Mouse (Mus musculus): ENCODE data around the gene Fezf2.

Fezf2 gene

DNA sequence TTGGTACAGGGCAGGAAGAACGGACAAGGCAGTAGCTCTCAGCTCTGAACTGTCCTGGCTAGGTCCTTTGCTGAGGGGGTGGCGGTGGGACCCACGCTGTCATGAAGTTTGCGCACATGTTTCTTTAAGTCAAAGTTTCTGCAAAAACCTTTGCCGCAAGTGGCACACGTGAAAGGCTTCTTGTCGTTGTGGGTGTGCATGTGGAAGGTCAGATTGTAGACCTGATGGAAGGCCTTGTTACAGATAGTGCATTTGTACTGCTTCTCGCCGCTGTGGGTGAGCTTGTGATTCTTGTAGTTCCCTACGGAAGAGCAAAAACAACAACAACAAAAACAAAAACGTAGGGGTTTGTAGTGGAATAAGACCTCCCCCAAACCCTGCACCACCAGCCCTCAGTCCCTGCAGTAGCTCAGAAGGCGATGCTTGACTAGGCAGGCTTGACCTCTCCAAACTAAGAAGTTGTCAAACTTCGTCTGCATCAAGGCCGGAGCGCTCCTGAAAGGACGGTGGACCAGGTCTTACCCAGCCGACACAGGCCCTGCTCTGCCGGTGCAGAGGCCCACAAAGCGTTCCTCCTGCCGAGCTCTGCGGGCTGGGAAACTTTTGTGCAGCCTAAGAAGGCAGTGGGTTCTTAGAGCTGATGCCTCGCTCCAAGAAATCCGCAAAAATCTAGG is 5.4 kb downstream of the Fezf2 start:
- no peak for DNase-seq (ENCODE audit: low spot score in 2 of 2)

DNA sequence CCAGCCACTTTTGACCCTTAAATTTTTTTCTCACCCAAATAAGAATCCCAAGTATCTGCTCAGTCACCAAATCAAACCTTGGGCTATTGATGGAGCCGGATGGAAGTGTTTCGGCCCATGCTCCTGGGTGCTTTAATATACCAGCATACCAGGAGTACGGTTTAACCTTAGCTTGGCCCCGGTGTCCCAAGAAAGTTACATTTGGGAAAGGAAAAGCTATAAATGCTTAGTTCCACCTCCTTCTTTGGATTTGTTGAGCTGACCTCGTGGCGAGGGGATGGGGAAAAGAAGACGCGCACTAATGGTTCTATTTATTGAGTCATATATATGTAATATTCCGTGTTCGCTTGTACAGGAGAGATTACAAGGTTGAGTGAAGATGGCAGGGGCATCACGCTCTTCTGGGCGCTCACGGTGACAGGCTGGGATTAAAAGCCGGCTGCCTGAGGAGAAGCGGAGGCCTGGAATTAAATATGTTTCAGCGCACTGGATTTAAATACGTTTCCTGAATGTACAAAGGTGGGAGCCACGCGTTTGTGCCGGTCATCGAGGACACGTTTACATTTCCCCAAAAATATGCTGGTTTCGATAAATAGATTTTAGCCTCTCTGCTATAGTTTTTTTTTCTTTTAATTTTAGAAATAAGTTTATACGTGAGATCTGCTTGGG is 6.1 kb downstream of the Fezf2 start:
- no peak for DNase-seq (ENCODE audit: low spot score in 2 of 2)

DNA sequence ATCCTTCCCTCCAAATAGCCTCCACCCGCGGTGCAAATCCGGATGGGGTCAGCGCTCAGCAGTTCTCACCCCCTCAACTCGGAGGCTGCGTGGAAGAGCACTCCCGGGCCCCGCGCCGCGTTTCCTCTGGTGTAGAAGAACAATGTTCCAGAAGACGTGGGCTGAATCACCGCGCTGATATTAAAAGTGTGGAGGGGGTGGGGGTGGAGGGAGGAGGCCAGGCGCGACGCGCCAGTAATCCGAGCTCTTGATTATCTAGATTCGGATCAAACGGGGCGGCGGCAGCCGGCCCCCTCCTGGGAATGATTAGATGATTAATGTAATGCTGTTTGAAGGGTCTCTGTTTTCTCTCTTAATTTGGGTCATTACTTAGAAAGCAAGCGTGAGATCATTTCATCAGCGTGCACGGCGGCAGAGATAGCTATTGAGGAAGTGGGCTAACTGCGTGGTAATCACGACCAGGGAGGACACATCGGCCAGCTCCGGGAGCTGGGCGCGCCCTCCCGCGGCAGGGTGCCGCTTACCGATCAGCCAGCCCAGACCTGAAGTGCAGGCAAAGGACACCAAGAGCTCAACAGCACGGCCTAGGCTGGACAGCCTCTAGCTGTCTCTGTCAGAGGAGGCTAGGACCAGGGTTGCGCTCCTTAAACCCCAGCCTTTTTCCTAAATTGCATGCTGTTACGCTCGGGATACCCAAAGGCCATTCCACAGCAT is 6.8 kb downstream of the Fezf2 start:
- no peak for DNase-seq (ENCODE audit: low spot score in 2 of 2)

DNA sequence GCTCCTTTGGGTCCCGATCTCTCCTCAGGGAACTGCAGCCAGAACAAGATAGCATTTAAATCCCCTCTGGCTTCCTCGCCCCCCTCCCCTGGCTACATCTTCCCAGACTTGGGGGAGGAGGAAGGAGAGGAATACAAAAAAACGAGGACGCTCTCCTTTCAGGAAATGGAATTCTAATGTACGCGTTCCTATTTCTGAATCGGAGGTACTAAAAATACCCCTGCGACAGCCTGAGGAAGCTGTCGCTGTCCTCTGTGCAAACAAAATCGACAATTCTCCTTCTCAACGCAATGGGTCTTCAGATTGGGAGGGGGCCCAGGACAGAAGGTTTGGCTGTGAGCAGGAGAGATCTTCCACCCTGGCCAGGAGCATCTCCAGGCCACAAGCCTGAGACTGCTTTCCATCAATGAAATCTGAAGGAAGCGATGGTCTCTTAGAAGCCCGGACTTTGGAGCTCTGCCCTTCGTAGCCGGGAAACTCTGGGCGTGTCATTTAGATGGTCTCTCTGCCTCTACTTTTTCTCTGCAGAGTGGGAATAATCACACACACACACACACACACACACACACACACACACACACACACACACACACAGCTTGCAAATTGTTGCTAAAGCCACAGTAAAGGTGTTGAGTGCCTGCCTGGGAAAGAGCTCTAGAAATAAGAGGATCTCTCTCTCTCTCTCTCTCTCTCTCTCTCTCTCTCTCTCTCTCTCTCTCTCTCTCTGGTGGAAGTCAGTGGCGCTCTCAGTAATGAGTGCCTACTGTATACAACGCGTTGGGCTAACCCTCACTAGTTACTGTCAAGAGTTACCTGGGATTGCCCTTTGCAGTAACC is 7.5 kb downstream of the Fezf2 start:
- no peak for DNase-seq (ENCODE audit: low spot score in 2 of 2)

DNA sequence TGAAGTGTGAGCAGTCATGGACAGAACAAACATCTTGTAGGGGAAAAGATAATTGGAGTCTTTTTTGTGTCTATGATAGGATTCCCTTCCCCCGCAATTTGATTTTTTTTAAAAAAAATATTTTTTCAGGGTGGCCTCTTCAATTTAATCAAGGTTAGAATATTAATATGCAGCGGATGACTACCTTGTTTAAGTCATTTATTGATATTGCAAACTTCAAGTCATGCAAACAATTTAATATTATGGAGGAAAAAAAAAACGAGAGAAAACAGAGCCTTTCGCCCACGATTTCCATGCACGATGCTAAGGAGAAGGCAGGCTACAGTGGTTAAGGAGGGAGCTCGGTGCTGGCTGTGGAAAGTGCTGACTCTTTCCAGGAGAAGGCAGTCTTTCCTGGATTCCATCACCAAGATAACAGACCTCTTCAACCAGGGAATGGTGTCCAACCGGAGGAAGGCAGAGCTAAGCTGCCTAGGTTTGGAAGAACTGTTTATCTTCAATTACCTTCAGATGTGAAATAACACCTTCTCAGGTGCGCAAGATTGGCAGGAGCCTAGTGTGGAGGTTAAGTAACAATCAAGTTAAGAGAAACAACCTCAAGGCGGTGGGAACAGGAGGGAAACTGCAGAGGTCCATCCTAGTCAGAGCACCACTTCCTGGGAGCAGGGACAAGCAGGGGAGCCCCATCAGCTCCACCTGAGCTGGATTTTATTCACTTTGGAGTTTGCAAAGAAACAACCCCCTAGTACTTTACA is 9.0 kb downstream of the Fezf2 start:
- DNase-seq (ENCODE audit: low spot score in 2 of 2) = no peak

GRCm38 (mm10) chr14:12337998-12338809 is 9.8 kb downstream of the Fezf2 start:
- DNase-seq (ENCODE audit: low spot score in 2 of 2) = no peak

GRCm38 (mm10) chr14:12337421-12337997 is 10.5 kb downstream of the Fezf2 start:
- peak in 1 of 2 experiments; percentile 40 for DNase-seq (ENCODE audit: low spot score in 2 of 2)

DNA sequence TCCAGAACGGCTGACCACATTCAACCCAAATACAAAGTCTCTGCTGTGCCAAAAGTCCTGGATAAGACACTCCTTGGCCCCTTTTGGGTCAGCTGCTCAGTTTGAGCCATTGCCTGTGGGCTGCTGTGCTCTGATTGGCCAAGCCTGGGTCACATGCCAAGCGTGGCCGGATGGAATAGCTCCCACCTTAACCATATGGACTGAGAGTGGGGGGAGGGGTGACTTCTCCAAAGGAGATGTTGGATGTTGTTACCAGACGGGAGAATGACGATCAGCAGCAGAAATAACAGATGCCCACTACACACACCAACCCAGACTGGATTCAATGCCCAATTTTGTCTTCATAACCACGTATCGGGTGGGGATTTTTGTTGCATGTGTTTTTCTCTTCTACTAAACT is 13.1 kb downstream of the Fezf2 start:
- DNase-seq (ENCODE audit: low spot score in 2 of 2) = no peak

DNA sequence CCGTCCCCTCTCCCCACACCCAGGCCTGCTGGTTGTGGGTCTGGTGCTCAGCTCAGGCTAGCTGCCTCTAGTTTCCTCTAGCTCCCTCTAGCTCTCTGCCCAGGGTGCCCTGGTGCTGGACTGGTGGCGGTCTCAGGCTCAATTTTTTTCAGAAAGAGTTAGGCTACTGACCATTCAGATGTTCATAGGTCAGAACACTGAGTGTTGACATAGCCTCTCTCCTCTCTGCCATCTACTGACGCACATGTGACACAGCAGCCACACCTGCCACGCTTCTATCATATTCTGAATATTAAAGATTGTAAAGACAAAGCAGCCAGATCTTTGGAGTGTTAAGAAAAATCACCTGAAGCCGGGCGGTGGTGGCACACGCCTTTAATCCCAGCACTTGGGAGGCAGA is 14.4 kb downstream of the Fezf2 start:
- DNase-seq (ENCODE audit: low spot score in 2 of 2) = no peak

DNA sequence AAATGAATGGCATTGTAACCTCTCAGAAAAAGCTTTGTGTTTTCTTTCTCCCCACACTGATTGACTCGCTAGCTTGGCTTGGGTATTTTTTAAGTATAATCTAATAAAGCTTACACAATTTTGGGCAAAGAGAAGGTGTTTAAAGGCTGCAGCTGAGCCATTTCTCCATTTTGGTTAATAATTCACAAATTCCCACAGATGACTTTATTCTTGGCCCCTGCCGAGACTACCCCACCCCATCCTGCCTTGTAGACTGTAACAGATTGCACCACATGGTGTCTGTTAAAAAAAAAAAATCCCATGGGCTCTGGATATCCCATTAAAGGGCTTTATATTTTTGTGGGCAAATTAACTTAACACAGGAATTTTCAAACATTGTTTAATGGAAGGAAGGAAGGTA is 44.9 kb downstream of the Fezf2 start:
- no peak for DNase-seq (ENCODE audit: low spot score in 2 of 2)

- DNase-seq (ENCODE audit: low spot score in 2 of 2) = peak in 1 of 2 experiments; percentile 18
Measured at GRCm38 (mm10) chr14:12300677-12301076, 47.3 kb downstream of the Fezf2 start.

DNA sequence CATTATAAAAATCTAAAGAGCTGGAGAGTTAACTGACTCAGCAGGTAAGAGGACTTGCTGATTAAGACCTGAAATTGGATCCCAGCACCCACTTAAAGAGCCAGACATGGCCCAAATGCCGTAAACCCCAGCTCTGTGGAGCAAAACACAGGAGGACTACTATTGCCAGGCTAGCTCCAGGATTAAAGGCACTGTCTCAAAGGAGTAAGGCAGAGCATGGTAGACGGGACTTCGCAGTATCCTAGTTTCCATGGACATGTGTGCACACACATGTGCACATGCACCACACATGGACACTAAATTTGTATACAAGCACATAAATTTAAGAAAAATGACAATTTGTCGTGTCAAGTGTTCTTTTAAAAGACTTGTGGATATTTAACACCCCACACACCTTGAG is 47.7 kb downstream of the Fezf2 start:
- DNase-seq (ENCODE audit: low spot score in 2 of 2) = no peak

GRCm38 (mm10) chr14:12299654-12300053 is 48.3 kb downstream of the Fezf2 start:
- no peak for DNase-seq (ENCODE audit: low spot score in 2 of 2)

- no peak for DNase-seq (ENCODE audit: low spot score in 2 of 2)
Measured at GRCm38 (mm10) chr14:12299171-12299570, 48.8 kb downstream of the Fezf2 start.

DNA sequence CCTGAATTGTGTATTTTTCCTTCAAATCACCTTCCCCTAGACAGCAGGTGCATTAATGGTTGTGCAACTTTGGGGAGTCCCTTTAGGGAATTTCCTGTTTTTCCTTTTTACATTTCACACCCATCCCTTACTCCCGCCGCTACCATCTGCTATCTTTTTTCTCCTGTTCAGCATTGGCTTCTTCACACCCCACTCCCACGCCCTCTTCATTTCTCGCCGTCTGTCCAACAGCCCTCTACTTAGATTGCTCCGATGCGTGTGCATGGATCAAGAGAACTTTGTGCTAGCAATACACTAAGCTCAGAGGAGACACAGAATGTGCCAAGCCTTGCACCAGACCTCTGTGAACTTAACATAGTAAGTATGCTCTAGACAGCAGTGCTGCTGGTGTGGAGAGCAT is 51.6 kb downstream of the Fezf2 start:
- peak; percentile 48 to 86 for DNase-seq (ENCODE audit: low spot score in 2 of 2)
